Mouse (Mus musculus): ENCODE measurements around the gene Aplf.

GRCm38 (mm10) chr6:87658816-87659215 lies 13.2 kb downstream of the Aplf start:
- TF ChIP-seq CTCF (IDR thresholded peaks at IDR 0.05; ENCODE audit: borderline replicate concordance, insufficient read depth, low read length) (no peak), POLR2A (IDR thresholded peaks at IDR 0.05; ENCODE audit: low read depth, low read length) (no peak)

All from embryonic fibroblast, embryonic 13.5 days (primary cell).